Mouse (Mus musculus): ENCODE data around the gene Pdzd4.

- TF ChIP-seq ZNF384 (IDR thresholded peaks at IDR 0.05; ENCODE audit: low read depth, low read length) (no peak), HCFC1 (IDR thresholded peaks at IDR 0.05; ENCODE audit: borderline replicate concordance, insufficient read depth, low read length) (no peak), MAFK (IDR thresholded peaks at IDR 0.05; ENCODE audit: insufficient read depth, low read depth, low read length) (no peak)
Observed at GRCm38 (mm10) chrX:73767267-73767666, 57.5 kb downstream of the Pdzd4 start.

Measured in ES-E14 (cell line).